Mouse (Mus musculus) gonadal fat pad, adult 2 months (tissue): Measurements from ENCODE around the gene Atf6. TPM values are rescaled to one million over a fixed set of nuclear protein-coding genes. Genes with fewer than 3 reads are reported as not detected.
A peak's percentile ranks its signal among the peaks of the same experiment; 100 is the strongest.

Experiments
- DNase-seq: peaks from one replicate; pipeline ENCODE4 v3.0.0-alpha.2; 2012; ENCODE audit warnings: low read depth
- polyA plus RNA-seq: library from polyadenylated mRNA; depleted of rRNA; stranded (reverse); fragments of >200 nt; gene quantifications from 2 replicates; pipeline ENCODE4 v1.2.3, GENCODE M21; 2012

Gene Atf6
- polyA plus RNA-seq, 1 experiment: 23.1 TPM

DNA sequence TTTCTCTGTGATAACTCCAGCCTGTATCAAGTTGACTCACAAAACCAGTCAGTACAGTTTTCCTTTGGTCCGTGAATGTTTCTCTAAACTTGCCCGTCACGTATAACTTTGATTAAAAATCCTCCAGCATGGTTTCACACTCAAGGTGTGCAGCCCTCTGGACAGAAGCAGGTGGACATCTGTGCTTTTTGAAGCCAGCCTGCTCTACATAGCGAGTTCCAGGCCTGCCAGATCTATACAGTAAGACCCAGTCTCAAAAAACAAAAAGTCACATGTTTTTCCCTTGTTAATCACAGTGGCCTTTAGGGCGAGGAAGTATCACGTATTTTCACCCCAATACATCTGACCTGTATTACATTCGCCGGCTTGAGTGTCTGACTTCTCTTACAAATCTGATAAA is 16.8 kb upstream of the Atf6 start:
- DNase-seq: no peak

DNA sequence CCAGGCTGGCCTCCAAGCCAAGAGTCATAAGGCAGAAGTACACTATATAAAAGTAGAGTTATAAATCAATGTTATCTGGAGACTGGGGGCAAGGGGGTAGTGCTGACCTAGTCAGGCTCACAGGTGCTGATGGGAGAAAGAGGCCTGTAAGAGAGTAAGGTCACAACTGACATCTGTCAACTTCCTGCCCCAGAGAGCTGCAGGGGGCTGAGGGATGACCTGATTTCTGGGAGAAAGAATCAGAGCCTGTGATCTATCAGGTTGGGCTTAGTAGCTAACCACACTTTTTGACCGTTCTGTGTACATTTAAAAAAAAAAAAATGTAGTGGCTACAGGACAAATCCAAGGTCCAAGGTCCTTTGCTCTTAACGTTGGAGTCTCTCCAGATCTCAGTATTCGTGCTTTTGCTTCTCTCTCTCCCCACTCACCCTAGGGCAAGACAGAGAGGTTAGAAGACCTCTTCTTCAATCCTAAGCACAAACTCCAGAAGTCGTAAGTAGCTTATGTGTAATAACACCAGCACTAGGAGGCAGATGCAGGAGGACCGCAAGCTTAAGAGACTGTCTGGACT is 15.4 kb upstream of the Atf6 start:
- no peak for DNase-seq

DNA sequence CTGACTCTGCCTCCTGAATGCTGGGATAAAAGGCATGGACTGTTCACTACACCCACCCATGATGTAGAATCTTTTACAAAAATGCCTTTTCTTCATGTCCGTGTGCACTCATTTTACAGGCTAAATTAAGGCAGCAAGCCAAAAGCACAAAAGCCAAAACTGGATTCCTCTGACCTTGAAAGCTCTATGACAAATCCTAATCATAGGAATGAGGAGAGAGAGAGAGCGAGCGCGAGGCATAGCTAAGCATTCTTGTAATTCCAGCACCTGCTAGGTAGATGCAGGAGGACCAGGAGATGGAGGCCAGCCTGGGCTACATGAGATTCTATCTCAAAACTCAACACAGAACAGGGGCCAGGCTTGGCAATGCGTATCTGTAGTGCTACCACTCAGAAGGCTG is 9.3 kb upstream of the Atf6 start:
- DNase-seq: no peak

DNA sequence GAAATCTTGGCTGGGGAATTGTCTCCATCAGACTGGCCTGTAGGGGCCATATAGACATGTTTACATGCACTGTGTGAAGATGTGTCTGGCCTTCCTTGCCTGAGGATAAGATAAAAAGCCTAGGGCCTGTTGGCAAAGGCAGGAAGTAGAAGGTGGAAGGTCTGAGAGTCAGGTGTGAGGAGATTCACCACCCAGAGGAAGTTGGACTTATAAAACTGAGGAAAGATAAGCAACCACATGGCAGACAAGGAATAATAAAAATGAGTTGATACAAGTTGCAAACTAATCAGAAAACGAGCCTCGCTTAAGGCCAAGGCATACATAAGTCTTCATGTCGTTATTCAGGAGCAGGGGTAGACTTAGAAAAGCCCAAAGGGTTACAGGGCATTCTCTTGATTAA is 8.1 kb upstream of the Atf6 start:
- DNase-seq: no peak

DNA sequence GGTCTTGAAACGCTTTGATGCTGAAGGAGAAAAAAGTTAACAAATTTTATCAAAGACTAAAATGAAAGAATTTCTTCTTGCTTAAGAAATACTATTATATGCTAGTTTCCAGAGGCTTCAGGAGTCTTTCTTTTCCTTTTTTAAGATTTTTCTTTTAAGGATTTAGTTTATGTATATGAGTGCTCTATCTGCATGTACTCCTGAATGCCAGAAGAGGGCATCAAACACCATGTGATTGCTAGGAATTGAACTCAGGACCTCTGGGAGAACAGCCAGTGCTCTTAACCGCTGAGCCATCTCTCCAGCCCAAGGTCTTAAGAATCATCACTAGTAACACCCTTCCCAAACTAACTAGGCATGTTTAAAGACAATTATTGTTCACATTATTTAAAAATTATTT is 4.4 kb upstream of the Atf6 start:
- no peak for DNase-seq

DNA sequence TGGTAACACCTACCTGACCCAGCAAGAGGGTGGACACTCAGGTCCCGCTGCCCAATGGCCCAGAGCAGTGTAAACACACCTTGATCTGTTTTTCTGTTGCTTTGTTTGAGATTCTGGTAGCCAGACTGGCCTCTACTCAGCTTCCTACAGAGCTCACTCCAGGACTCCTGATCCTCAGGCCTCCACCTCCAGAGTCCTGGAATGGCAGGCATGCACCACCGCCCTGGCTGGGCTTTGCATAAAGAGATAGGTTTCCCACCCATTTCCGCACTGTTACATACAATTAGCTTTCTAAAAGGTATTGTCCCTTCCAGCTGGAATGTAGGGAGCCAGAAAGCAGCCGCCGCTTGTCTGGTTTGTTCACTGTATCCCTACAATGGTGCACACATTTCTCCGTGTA is 3.8 kb upstream of the Atf6 start:
- DNase-seq: no peak

DNA sequence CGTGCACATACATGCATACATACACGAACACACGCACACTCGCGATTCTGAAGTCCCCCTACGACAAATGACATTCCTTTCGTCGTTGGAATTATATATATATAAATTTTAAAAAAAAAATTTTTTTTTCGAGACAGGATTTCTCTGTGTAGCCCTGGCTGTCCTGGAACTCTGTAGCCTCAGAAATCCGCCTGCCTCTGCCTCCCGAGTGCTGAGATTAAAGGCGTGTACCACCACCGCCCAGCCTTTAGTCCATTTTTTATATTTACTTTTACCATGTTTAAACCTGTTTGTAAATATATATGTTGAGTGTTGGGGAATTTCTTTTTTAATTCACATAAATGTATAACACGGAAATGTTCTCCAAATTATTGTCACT is 1.3 kb upstream of the Atf6 start:
- no peak for DNase-seq

DNA sequence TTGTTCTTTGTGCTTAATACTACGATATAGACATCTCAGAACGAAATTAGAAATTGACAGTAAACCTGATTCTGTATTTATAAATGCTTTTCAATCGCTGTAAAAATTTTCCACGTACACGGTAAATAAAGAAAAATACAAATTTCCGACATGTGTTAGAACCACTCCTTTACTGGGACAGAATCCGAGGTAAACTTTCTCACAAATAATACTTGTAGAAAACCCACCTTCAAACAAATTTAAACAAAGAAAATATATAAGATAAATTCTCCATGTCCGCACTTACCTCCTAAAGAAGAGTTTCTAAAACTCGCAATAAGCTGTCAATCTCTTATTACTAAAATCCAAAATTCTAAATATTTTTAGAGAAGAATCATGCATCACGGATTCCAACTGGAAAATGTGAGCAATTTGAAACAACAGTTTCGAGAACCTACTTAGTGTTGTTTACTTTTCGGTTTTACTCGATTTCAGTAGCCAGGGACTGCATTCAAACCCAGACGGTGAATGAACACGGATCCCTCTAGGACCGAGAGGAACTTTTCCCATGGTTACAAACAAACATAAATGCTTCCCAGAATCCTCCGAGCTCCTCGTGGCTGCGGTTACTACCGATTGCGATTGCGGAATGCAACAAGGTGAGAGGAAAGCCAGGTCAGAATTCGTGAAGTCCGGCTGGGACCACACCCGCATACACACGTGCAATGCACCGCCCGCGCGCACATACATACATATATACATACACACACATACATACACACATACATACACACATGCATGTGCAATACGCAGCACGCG is 735 bp upstream of the Atf6 start:
- DNase-seq: peak; percentile 81

DNA sequence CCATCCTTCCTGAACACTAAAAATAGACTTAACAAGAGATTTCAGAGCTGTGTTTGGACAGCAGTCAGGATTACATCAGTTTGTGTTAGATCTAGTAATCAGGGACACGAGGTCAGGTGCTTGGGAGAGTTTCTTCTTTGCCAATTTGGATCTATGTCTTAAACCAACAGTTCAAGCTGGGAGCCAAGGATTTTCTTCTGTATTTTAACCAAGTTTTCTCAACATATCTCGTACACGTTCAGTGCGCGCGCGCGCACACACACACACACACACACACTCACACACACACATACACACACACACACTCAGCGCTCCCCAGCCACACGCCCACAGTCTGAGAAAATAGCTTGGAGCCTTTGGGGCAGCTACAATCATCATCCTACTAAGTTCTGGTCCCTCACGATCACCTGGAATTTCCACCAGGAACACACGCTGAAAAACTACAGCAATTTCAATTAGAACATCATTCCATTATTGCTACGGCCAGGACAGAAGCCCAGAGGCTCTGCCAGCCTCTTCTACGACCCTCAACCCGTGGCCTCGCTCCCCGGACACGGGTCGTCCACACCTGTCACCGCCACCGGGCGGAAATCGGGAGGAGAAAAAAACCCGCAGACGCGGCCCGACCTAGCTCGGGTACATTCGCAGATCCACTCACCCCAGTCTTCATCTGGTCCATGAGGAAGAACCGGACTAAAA is 430 bp downstream of the Atf6 start:
- DNase-seq: no peak

DNA sequence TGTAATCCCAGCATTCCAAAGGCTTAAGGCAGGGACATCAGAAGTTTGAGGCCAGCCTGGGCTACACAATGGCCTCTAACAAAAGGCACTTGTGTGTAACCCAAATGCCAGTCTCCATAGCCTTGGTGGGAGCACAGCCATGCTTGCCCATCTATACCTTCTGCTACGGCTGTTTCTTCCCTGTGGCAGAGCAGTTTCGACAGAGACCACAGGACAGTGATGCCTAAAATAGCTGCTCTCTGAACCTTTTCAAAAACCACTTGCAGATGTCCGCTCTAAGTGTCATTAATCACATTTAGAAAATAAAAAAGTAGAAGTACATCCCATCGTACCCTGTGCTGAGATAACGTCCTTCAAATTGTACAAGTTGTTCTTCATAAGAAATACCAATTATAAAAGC is 2.2 kb downstream of the Atf6 start:
- DNase-seq: no peak

DNA sequence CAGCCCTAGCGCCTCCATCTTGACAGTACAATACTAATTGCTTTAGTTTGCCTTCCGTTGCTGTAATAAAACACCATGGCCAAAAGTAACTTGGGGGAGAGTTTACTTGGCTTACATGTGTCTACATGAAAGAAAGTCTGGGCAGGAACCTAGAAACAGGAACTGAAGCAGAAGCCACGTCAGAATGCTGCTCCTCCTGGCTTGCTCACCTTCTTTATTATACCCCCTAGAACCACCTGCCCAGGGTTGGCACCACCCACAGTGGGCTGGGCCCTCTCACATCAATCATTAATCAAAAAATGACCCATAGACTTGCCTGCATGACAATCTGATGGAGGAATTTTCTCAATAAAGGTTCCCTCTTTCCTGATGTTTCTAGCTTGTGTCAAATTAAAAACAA is 2.8 kb downstream of the Atf6 start:
- DNase-seq: no peak

DNA sequence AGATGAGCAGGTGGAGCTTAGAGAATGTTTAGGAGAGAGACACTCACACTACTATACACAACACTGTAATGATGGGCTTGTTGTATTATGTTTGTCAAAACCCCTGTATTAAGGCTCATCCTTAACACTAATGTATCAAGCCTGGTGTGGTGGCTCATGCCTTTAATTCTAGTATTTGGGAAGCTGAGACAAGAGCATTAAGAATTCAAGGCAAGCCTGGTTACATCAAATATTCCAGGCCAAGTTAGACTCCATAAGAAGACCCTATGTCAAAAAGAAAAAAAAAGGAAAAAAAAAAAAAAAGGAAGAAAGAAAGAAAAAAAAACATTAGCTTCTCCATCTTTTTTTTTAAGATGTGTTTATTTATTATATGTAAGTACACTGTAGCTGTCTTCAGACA is 3.3 kb downstream of the Atf6 start:
- DNase-seq: no peak

DNA sequence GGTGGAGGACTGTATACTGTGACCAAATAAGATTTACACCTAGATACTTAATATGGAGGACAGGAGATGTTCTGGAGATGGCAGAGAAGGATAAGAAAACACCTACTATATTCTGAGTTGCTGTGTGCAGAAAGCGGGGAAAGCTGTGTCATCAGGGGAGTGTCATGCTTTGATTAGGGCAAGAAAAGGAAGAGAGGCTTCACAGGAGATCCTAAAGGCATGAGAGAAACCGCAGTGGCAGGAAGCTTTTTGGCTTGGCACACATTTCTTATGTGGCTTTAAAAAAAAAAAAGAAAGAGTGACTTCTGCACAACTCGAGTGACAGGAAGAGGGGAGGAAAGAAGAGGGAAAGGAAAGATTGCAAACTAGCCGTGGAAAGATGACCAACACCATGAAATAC is 4.5 kb downstream of the Atf6 start:
- DNase-seq: no peak

DNA sequence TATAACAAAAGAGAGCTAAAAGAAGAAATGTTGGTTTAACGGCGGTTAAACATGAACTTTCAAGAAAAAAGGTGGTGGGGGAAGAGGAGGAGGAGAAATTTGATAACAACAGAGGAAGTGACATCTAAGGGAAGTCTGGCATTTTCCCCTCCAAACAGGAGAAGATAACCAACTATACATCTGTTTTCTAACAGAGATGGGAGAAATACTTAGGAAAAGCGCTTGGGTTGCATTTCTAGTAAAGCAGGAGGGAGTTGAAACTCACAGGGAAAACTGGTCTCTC is 5.2 kb downstream of the Atf6 start:
- DNase-seq: no peak

DNA sequence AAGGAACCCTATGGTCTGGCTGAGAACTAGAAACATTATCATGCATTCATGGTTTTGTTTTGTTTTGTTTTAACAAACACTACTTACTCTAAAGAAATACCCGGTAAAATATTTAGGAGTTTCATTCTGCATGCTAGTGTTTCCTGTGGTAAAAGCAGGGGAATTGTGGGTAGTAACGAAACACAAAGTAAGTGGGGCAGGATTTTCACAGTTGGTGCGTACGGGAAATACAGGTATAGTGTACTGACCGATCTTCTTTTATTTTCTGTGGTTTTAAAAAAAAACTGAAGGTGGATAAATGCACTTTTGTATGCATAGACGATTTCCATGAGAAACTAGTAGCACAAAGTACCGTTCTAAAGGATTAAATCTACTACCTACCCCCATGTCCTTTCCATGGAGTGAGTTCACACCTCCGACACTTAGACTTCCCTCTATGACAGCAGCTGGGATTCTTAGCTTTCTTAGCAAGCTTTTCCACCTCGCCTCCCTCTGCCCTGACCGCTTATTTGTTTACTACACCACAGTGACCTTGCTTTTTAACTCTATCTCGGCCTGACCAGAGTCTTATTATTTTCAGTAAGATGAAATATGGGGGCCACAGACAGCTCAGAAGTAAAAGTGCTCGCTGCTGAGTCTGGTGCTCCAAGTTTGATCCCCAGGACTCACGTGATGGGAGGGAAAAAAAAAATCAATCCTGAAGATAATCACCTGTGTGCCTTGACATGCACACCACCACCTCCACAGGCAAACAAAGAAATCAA is 5.7 kb downstream of the Atf6 start:
- no peak for DNase-seq

DNA sequence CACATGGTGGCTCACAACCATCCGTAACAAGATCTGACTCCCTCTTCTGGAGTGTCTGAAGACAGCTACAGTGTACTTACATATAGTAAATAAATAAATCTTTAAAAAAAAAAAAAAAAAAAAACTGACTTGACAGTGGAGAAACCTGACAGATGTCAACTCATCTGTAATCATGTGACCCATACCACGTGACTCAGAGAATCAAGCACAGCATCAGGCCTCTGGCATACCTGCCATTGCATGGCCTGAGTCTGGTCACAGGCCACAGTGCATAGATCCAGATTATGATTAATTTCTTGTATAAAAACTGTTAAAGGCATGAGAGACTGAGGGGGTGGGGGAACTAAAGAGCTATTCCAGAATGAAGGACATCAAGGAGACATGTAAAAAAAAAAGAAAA is 8.7 kb downstream of the Atf6 start:
- DNase-seq: no peak

DNA sequence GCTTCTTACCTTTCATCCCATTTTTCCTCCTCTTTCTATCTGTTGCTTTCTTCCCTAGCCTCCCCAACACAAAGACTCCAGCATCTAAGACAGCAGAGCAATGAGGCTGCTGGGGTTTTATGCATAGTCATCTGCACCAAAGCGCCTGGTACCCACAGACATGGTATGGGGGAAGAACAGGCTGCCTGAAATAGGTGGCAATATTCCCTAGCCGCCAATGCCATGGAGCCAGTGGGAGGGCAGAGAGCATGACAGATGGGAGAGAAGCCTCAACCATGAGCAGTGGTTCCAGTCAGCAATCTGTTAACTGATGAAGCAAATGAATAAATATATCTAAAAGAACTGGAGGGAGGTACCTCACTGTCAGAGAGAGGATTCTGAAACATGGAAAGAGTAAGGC is 10.2 kb downstream of the Atf6 start:
- DNase-seq: no peak

DNA sequence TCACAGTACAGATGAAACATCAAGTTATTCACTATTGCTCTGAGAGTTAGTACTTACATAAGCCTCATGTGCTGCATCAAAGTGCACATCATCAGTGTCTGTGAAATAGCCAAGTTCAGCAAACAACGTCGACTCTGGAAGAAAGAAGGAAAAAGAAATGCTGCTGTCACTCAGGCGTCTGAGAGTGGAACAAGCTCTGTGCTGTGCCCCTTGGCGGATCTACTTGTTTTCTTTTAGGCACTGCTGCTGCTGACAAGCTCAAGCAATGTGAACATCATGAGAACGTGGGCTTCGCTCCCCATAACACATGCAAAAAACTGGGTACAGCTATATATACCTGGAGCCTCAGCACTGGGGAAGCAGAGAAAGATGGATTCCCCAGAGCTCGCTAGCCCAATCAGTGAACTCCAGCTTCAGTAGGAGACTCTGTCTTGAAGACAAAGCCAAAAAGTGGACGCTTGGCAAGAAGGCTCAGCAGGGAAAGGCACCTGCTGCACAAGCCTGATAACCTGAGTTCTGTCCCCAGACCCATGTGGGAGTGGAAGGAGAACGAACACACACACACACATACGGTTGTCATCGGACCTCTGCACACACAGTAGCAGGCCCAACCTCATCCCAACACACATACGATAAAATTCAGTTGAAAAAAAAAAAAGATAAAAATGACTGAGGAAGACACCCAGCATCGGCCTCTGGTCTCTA is 12.4 kb downstream of the Atf6 start:
- no peak for DNase-seq

DNA sequence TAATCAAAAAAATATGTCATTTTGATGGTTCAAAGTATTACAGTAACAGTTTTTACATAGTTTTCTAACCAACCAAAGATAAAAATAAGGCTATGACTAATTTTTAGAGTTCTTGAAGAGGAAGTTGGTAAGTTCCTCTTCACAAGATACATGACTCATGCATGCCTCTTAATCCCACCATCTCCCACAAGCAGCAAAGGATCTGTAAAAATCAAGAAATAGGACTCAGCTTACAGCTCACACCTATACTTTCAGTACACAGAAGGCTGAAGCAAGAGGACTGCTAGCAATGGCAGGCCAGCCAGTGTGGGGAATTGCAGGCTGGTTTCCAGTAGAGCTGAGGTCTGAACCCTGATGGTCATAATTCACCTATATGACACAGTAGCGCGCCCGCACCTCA is 14.0 kb downstream of the Atf6 start:
- no peak for DNase-seq

DNA sequence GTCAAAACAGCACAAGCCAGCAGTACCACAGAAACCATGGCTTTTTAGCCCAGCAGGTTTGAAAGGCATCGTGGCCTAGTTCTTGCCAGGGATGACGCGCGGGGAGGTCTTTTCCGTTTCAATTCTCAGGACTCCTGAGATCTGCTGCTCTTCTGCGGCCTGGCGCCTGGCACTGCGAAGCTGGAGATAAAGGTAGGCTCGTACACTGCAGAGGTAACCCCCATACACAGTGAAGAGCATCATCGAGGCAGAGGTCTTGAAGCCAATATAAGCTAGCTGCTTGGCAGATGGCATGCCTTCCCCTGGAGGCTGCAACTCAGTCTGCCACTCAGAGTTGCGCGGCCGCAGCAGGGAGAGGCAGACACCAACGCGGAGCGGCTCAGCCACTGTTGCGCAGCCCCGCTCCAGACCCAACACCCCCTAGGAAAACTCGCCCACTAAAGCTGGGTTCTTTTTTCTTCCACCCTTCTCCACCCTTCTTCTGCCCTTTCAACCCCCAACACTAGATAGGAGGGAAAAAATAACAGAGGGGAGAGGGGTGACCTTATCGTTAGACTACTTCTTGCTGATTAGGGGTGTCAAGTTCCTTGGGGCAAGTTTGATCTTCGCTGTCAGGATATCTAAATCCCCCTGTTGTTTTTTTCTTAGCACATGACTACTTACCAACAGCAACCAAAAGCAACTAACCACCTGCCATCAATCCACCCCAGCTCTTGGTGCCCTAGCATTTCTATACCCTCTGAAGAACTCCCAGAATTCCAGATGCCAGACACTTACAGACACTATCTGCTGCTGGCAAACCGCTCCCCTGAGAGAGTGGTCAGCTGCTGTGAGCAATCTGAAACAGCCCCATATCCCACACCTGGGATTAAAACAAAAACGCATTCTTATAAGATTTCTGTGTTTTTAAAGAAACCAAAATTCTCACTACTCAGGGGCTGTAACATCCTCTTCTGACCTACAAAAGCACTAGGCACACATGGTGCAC is 16.6 kb downstream of the Atf6 start:
- DNase-seq: no peak

DNA sequence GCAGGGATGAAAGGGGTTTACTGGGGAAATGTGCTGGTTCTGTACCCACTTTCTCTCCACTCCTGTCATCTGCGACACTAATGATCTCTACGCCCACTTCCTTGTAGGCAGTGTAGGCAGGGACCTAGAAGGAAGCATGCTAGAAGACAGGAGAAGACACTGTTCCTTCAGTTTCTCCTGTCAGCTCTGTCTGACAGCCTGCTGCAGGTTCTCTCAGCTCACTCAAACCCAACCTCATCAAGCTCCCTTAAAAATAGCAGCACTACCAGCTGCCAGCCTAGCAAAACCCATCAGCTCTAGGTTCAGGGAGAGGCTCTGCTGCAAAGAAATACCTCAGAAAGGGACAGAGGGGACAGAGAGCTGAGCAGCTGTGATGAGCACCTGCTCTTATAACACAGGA is 17.6 kb downstream of the Atf6 start:
- DNase-seq: no peak
